Mouse (Mus musculus) stomach, embryonic 14.5 days (tissue): ENCODE measurements around the gene Spryd3. TPM values are rescaled to one million over a fixed set of nuclear protein-coding genes. Genes with fewer than 3 reads are reported as not detected.

Experiments used
- polyA plus RNA-seq: library from polyadenylated mRNA; unstranded; fragments of >200 nt; fragmentation: Nextera tagmentation; extraction: Ambion mirVana; gene quantifications from 2 replicates; pipeline ENCODE4 v1.2.1, GENCODE M21; 2014

The Spryd3 gene
- polyA plus RNA-seq, 1 experiment from 2014 or later, result 15.2 TPM

Other genes starting within 250 kb of the Spryd3 start
- not detected in 2 replicates for gene Krt76, start 243.3 kb downstream of the Spryd3 start, polyA plus RNA-seq
- gene Krt4, start 211.5 kb downstream of the Spryd3 start, polyA plus RNA-seq, result 60.1 and 100 TPM in 2 replicates
- gene Krt79, start 195.9 kb downstream of the Spryd3 start, polyA plus RNA-seq, result 0.38 and 0.78 TPM in 2 replicates
- gene Krt78, start 181.9 kb downstream of the Spryd3 start, polyA plus RNA-seq, result 0.36 and 0.66 TPM in 2 replicates
- gene Krt8, start 131.8 kb downstream of the Spryd3 start, polyA plus RNA-seq, result 707 and 780 TPM in 2 replicates
- gene Krt18, start 108.1 kb downstream of the Spryd3 start, polyA plus RNA-seq, result 407 and 452 TPM in 2 replicates
- 129 and 134 TPM in 2 replicates for gene Eif4b, start 62.5 kb downstream of the Spryd3 start, polyA plus RNA-seq
- gene Tns2, start 35.8 kb downstream of the Spryd3 start, polyA plus RNA-seq, result 42.6 and 48.5 TPM in 2 replicates
- gene Igfbp6, start 8.1 kb upstream of the Spryd3 start, polyA plus RNA-seq, result 12.4 and 13.1 TPM in 2 replicates
- 2.1 and 2.2 TPM in 2 replicates for gene Soat2, start 14.3 kb upstream of the Spryd3 start, polyA plus RNA-seq
- gene Zfp740, start 67.0 kb upstream of the Spryd3 start, polyA plus RNA-seq, result 52.0 and 54.0 TPM in 2 replicates
- gene Csad, start 68.5 kb upstream of the Spryd3 start, polyA plus RNA-seq, result 60.5 and 63.9 TPM in 2 replicates
- 5.8 and 9.9 TPM in 2 replicates for gene Itgb7, start 95.7 kb upstream of the Spryd3 start, polyA plus RNA-seq
- 36.9 and 40.5 TPM in 2 replicates for gene Rarg, start 121.3 kb upstream of the Spryd3 start, polyA plus RNA-seq
- 0.36 and 0.56 TPM in 2 replicates for gene Gm9918, start 134.3 kb upstream of the Spryd3 start, polyA plus RNA-seq
- 63.1 and 63.7 TPM in 2 replicates for gene Mfsd5, start 143.2 kb upstream of the Spryd3 start, polyA plus RNA-seq
- gene Espl1, start 160.0 kb upstream of the Spryd3 start, polyA plus RNA-seq, result 25.4 and 28.6 TPM in 2 replicates
- 500 and 514 TPM in 2 replicates for gene Pfdn5, start 189.9 kb upstream of the Spryd3 start, polyA plus RNA-seq
- gene Myg1, start 195.5 kb upstream of the Spryd3 start, polyA plus RNA-seq, result 96.9 and 109 TPM in 2 replicates
- 63.8 and 68.4 TPM in 2 replicates for gene Aaas, start 214.5 kb upstream of the Spryd3 start, polyA plus RNA-seq
- 2.0 and 2.5 TPM in 2 replicates for gene Sp7, start 230.9 kb upstream of the Spryd3 start, polyA plus RNA-seq